Mouse (Mus musculus): ENCODE data around the gene Chst11. TPM values are rescaled to one million over a fixed set of nuclear protein-coding genes. Genes with fewer than 3 reads are reported as not detected.
"Not testable (repeated sequence)": the region's sequence is repeated elsewhere in the genome, so short reads cannot be mapped to it uniquely, and the experiment has no call there.

Chst11 gene
- total RNA-seq, 4 experiments from 2014 or later, result 0.61 to 1.5 (median 1.2) TPM

DNA sequence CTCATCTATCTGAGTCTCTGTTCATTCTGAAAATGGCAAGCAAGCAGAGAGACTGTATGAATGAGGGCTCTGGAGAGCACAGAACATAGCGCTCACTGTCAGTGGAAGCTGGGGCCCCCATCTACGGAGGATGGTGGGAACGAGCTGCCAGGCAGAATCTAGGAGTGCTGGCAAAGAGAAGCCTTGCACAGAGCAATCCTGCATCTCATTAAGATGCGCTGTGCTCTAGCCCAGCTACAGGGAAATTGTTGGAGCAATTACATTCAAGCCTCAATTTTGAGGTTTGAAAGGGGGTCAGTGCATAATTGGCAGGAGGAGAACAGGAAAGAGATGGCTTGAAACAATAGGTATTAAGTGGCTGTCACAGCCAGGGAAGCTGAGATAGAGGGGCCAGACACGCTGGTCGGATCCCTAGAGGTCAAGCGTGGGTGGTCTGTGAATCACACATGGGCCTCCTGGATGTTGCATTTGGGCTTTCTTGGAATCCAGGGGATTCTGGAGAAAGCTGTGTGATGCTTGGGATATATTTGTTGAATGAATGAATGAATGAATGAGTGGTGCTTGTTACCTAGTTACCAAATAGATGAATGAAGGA is 121.0 kb downstream of the Chst11 start:
- no peak for DNase-seq (ENCODE audit: low spot score in 2 of 2)

DNA sequence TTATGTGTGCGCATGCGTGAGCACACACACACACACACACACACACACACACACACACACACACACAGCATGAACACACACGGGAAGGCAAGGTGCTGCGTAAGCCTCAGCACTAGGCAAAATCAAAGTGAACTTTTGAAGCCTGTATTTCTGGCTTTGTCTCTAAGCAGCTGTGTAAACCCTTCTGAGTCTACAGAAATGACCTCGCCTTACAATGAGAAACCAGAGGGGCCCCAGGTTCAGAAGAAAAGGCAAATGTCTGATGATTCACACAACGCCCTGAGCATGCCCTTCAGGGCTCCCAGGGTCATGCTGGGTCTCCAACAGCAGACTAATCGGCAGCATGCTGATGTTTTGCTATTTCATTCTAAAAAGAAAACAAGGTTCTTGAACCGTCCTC is 122.1 kb downstream of the Chst11 start:
- DNase-seq (ENCODE audit: low spot score in 2 of 2), result no peak

DNA sequence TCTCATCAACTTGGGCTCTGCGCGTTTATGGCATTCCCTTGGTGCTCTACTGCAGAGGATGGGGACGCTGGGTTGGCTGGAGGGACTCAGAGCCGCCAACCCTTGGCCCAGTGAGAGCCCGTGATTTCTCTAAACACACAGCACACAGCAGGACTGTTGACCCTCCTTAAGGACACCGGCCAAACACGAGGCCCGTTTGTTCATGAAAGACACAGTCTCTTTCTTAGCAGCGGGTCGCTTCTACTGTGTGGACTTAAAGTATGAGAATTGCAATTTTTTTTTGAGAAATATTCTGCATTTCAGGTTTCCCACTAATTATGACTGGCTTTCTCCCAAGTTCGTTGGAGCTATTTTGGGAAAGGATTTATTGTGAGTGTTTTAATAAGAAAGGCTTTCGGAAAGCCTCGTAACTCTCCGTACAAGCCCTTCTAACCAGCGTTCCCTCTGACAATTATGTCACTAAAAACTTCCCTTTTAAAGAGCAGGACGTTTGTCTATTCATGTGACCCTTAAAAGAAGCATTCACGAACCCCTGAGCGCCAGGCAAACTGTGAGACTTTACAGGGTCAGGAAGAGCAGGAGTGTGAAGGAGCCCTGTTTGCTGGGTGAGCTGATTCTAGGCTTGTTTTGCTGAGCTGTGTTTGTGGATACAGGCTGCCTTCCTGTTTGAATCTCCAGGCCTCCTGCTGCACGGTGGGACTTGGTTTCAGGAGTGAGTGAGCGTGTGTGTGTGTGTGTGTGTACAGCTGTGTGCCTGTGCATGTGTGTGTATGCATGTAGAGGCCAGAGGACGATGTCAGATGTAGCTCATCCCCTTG is 122.8 kb downstream of the Chst11 start:
- DNase-seq (ENCODE audit: low spot score in 2 of 2), result no peak

DNA sequence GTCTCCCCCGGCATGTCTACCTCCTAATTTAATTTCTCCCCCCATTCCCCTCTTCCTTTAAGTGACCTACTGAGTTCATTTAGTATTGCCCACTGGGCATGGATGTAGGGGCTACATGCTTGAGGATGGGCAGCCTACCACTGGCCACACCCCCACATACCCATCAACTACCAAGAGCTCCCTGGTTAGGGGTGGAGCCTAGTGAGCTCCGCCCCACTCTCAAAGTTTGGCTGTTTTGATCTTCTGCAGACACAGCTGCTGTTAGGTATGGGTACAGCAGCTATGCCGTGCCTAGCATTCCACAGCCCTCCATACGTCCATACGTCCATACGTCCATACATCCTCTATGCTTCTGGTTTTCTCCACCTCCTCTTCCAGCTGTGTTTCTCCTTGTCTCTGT is 123.6 kb downstream of the Chst11 start:
- DNase-seq (ENCODE audit: low spot score in 2 of 2), result no peak

DNA sequence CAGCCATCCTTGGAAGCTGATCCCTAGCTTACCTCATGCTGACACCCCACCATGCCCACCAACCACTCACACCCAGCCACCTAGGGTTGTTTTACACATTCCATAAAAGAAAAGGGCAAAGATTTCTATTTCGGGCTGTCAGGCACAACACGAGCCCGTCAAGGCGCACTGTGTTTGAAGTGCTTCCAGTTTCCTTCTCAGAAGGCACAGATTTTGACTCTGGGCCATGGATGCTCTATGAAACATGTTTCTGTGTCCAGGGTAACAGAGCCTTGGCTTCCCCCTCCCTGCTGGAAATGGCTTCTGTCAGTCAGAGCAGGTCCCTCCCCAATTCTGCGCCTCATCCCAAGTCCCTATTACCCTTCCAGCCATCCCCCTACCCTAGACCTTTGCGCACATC is 125.7 kb downstream of the Chst11 start:
- peak; percentile 11 to 18 for DNase-seq (ENCODE audit: low spot score in 2 of 2)

DNA sequence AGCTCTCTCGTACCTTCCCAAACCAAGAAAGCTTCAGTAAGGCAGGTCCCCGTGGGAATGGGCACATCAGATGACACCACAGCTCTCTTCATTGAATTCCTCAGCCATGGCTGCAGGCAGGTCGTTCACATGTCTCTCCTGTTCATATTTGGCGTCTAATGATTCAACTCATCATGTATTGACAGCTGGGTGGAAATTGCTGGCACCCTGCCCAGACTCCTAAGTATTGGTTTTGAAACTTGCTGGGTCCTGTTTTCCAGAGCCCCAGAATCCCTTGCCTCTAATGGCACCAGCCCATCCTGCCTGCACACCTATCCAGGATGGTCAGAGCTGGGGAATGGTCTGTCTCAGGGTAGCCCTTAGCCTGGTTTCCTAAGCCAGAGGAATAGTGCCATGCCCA is 127.0 kb downstream of the Chst11 start:
- DNase-seq (ENCODE audit: low spot score in 2 of 2), result no peak

DNA sequence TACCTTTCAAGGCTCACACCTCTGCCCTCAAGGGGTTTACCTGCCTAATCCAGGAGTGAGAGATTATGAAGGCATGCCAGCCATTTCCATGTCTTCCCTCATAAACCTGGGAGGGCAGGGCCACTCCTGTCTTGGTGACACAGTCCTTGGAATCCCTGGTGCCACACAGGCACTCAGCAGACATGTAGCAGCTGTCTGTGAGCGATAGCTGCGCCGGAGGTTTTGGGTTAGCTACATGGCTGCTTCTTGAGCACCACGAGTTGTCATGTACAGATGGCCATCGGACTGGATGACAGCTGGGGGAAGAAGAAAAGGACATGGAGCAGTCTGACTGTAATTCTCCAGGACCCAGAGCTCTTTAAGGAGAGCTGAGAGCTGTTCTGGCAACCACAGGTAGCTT is 129.3 kb downstream of the Chst11 start:
- no peak for DNase-seq (ENCODE audit: low spot score in 2 of 2)

DNA sequence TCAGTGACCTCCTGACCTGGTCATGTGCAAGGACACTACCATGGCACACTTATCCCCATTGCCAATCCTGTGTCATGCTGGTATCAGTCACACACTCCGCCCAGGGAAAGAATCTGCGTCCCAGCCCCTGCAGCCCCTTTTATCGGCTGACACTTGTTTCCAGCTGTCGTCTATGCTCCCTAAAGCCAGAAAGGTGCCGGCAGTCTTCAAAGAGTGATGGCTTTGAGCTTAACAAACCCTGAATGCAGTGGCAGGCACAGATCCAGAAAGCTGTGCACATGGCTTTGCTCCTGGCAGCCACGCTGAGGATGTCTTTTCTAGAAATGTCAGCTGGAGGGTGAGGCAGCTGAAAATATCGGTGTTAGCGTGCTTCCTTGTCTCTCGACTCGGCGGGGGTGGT is 131.6 kb downstream of the Chst11 start:
- no peak for DNase-seq (ENCODE audit: low spot score in 2 of 2)

DNA sequence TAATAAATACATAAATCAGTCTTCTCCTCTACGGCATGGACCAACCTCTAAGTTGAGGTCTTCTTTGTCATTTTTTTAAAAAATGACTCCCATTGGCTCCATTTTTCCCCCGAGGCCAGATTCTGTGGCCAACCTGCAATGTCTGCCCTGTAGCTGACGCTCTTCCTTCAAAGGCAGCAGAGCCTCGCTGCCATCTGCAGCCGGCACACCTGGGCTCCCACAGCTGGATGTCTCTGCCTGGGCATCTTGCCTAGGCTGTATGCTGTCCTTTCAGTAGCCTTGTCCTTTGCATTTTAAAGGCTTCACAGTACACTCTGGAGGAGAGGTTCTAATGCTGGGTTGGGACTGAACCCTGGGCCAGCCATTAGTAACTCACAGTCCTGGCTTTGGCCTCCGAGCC is 132.6 kb downstream of the Chst11 start:
- no peak for DNase-seq (ENCODE audit: low spot score in 2 of 2)

DNA sequence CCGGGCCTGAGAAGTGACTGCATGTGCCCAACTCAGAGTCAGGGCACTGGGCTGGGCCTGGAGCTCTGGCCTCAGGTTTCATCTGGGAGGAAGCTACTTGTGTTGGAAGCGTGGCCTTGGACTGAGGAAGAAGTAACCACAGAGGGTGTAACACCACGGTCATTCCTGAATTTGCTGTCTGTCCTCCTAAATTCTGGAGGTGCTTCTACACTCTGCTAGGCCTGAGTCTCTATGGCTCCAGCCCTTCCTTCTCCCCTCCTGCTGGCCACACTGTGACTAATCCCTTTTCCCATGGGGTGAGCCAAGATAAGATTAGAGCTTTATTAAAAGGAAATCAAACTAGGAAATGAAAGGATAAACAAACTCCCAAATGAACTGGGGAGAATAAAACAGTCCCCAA is 133.3 kb downstream of the Chst11 start:
- DNase-seq (ENCODE audit: low spot score in 2 of 2), result no peak

DNA sequence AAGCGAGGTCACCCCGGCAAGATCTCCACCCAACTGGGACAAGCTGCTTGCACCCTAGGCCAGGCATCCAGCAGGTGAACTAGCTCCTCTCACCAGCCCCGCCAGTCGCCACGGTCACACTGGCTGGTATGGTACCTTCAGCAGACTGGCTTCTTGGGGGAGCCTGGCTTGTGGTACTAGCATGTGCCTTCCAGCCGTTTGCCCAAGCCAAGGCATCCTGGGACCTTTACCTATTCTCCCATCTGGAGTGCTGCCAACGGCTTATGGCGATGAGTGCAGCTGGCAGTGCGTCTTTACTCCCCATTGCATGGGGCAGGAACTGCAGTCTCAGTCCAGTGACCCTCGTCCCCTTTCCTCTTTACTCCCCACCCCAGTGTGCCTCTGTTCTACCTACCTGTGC is 133.7 kb downstream of the Chst11 start:
- DNase-seq (ENCODE audit: low spot score in 2 of 2), result no peak

DNA sequence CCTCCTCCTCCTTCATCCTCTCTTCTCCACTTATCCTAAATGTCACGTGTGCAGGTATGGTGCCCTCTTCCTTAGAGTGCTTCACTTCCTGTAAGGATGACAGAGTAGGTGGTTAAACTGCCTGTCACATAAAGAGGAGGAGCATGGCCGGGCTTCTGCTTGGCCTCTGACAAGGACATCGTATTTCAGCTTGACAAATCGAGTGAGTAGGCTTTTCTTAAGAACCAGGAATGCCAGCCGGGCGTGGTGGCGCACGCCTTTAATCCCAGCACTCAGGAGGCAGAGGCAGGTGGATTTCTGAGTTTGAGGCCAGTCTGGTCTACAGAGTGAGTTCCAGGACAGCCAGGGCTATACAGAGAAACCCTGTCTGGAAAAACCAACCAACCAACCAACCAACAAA is 134.2 kb downstream of the Chst11 start:
- not testable (repeated sequence) for DNase-seq (ENCODE audit: low spot score in 2 of 2)

DNA sequence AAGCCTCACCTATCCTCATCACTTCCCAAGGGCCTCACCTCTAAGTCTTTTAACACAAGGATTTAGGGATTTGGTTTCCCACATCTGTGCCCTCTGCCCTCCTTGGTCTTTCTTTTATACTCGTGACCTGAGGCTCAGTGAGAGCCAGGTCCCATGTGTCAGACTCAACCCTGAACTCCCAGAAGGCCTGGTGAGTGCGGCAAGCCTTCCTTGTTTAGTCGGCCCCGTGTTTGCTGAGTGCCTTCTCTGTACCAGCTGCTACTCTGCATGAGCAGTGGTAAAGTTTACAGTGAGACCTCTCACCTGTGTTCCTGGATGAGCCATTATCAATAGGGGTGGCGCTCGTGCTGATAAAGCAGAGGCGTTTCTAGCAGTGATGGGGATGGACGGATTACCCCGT is 134.6 kb downstream of the Chst11 start:
- no peak for DNase-seq (ENCODE audit: low spot score in 2 of 2)

DNA sequence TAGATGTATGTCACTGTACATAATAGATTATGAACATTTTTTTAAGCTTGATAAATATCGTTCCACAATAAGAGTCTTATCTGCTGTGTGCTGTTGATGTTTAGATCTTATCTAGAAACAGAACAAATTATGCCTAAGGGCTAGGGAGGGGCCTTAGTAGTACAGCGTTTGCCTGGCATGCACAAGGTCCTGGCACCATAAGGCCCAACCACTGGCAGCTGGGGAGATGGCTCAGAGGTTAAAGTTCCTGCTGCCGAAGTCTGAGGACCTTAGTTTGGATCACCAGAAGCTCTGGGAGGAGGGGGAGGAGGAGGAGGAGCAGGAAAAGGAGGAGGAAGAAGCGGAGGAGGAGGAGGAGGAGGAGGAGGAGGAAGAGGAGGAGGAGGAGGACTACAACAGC is 135.6 kb downstream of the Chst11 start:
- no peak for DNase-seq (ENCODE audit: low spot score in 2 of 2)

DNA sequence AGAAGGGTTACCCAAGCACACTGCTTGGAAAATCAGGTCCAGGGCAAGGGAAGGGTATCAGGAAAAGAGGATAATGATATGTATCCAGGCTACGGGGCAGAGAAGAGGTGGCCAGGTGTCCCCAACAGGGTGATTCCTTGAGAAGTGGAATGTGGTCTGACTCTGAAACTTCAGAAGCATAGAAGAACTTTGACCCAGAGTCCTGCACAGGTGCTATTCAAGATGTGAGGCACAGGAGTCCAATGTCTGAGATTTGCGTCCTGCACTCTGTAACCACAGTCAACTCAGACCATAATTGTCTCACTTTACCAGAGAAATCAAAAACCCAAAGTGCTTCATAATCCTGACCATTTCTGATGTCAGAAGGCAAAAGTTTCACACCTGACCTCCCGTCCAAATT is 139.3 kb downstream of the Chst11 start:
- no peak for DNase-seq (ENCODE audit: low spot score in 2 of 2)

DNA sequence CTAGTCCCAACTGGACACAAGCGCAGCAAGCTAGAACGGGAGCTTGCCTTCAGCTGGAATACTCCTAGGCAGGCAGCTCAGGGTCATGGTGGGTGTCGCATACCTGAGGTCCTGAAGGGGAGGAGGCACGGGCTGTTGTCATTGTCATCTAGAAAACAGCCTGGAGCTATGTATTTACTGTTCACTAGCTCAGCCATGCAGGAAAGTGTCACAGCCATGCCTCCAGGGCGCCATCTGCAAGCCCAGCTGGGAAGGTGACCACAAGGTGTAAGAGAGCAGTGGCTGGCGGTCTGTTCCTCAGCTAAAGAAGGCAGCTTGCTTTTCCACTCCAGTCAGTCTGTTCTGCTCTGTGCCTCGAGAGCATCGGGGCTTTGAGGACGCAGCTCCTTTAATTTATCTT is 141.1 kb downstream of the Chst11 start:
- no peak for DNase-seq (ENCODE audit: low spot score in 2 of 2)

DNA sequence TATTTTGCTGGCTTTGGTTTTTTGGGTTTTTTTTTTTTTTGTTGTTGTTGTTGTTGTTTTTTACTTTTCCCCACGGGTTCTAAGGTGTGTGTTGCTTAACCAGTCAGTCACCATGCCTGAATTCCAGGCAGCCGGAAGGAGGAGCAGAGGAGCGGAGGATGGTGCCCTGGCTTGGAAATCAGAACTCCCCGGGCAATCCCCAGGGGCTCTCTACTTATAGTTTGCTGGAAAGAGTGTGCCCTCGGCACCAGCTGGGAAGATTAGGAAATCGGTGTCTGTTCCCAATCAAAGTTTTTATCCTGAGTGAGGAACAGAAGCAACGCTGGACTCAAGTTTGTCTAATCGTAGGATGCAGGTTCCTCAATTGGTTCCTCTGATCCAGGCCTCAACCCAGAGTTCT is 143.1 kb downstream of the Chst11 start:
- no peak for DNase-seq (ENCODE audit: low spot score in 2 of 2)

DNA sequence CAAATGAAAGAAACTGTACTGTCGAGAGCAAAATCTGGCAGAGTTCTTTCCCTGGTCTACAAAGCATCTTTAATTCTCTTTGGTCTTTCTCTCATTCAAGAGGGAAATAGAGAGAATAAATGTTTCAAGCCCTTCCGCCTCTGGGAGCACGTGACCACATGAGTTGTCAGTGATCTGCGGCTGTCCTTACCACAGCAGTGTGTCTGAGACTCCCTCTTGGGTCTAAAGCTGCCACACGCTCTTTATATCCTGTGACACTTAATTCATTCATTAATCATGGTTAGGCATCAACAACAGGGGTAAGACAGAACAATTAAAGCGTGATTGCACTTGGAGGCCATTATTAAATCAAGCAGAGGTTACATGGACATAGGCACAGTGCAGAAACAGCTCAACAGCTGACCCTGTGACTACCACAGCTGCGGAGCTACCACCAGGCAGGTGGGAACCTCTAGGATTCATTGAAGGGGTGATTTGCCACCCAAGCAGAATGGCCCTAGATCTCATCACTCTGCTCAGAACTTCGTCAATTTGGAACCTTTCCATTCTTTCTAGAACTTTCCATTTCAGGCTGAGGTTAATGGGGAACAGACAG is 144.4 kb downstream of the Chst11 start:
- DNase-seq (ENCODE audit: low spot score in 2 of 2), result no peak

DNA sequence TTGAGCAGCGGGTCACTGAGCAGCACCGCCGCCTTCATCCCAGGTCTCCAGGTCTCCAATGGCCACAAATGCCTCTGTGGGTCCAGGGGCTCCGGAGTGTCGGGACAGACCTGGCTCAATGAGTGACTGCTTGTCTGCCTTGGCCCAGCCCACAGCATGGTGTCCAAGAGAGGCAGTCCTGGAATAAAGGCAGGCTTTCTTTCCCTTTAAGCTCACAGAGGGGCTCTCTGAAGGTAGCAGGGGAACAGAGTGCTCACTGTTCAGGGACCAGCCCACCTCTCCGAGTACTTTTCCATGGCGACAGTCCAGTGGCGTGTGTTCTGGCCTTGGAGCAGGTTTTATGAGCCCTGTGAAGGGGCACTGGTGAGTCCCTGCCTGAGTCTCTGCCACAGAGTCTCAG is 145.3 kb downstream of the Chst11 start:
- no peak for DNase-seq (ENCODE audit: low spot score in 2 of 2)

DNA sequence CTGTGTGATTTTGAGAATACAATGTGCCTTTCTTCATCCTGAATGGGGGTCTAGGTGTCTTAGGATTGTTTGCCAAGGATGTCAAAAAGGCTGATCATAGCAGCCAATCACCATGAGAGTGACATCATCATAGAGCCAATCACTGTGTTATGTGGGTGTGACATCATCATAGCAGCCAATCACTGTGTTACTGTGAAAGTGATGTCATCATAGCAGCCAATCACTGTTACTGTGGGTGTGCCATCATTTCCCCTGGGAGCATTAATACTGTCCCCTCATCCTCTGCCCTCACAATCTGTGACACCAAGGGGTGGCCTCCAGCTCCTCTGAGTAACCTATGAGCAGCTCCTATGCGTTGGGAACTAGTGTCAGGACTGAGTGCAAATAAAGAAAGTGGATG is 146.6 kb downstream of the Chst11 start:
- DNase-seq (ENCODE audit: low spot score in 2 of 2), result no peak

DNA sequence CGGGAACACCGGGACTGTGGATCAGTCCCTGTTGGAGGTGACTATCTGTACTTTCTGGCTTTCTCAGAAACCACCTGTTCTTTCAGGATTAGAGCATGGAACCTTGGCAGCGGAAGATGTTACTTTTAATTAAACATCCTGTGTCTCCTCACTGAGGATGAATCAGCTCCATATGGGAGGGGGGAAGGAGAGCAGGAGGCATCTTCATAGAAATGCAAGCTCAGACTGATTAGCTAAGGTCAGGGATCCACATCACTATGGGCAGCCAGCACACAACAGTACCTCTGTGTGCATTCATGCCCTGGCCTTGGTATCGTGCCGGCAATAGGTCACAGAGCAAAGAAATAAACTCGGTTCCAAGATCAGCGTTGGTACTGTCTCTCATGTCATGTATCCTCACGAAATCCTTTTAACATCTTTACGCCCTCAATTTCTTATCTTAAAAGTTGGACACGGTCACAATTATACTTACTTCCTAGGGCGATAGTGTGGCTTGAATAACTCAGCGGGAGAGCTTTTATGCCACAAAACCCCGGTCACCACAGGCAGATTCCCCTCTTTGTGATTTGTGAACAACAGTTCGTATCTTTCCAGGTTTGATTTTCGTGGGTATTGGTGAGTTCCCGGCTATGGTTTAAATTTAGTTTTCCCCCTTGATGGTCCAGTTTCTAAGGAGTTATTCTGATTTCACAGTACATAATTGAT is 148.7 kb downstream of the Chst11 start:
- no peak for DNase-seq (ENCODE audit: low spot score in 2 of 2)

DNA sequence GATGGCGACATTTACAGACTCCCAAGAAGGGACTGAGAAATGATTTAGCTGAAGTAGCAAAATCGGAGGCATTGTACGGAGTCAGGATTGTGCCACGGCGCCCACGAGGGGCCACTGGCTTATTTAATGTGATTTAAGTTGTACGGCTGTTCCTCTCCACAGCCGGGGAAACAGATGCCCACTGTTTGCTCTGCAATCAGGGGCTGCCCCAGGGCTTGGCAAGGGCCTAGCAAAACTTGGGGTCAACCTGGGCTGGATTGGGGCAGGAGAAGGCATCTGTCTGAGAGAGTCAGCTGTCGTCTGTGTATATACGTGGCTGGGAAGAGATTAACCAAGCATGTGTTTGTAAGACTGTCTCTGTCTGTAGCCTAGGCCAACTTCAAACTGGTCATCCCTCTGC is 149.6 kb downstream of the Chst11 start:
- no peak for DNase-seq (ENCODE audit: low spot score in 2 of 2)
